Mouse (Mus musculus) cerebellum, adult (tissue): ENCODE results near the gene Phf21b.
"Not testable (repeated sequence)": the region's sequence is repeated elsewhere in the genome, so short reads cannot be mapped to it uniquely, and the experiment has no call there.

ENCODE experiments used
- ATAC-seq: cut with Nextera tagmentation; 2 replicates; pipeline ENCODE4 v1.9.2; 2017; ENCODE audit warnings: mild to moderate bottlenecking, moderate library complexity, mixed read lengths; ENCODE audit not compliant: insufficient number of reproducible peaks, low FRiP score, low TSS enrichment

Phf21b gene

DNA sequence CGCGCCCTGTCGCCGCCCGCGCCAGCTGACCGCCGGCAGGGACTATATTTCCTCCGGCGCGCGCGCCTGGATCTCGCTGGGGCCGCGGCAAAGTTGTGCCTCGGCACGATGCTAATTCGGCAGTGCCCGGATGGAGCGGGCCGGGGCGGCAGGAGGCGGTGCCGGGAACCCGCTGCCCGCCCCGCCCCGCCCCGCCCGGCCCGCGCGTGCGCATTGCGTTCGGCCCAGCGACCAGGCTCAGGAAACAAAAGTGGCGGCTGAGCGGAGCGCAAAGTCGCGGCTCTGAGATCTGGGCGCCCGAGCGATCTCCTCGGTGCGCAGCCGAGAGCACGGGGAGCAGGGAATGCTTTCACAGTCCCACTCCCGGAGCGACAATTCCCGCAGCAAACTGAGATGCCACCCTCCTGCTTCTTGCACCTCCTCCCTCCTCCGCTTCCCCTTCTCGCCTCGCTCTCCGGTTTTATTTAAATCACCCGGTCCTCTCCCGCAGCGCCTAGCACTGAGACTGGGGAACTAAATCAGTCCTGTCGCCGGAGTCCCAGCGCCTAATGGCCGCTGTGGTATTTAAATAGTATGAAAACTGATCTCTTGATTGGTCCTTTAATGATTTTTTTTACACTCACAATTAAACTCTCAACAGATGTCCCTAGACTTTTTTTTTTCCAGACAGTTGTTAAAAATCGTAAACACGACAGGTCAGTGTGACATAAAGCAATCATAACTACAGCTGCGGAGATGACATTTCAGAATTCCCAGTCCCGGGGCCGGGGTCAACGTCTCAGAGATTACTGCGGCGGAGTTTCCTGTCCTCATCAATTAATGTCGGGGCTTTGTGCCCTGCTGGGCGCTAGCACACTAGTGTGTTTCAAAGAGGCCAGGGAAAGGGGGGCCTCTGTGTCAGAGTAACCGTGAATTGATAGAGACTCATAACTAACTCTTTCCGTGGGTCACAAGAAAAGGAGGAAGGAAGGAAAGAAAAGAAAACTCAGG lies at the start of gene Phf21b:
Gene Phf21b, minus strand, starts transcription at position 44 of the 990 bp plus-strand sequence.
- ATAC-seq = peak; percentile 70

DNA sequence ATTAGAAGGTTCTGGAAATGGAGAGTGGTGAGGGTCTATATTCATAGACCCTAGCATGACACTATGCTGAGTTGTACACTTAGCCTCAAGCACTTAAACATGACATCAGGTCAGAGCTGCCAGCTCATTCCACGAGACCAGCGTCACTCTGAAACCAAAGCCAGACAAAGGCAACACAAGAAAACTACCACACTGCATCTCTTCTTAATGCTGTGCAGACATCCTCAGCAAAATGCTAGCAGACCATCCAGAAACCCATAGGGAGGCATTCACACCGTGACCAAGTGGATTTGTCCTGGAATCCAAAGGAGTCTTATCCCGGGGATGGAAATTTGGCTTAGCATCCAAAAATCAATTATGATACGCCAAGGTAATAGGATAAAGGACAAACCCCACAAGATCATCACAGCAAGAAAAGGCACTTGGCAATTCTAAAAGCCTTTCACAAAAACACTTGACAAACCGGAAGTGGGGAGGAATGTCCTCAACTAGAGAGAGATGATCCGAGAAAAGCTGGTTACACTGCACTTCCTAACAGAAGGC lies 48.1 kb upstream of the Phf21b start:
- no peak for ATAC-seq

DNA sequence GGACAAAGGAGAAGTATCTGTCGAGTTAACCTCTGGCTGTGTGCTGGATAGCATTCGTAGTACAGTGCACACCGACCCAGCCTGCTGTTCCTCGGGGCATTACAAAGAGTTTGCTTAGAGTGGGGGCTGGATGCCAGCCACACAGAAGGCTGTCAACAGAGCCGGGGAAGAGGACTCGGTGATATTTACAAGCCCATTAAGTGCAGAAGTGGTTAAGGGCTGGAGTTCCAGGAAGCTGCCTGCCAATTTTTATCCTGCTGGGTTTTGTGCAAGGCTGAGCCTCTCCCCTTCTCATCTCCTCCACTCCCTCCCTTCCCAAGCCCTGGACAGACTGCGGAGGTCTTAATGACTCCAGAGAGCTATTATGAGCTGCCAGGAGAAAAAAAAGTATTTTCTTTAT lies 42.2 kb upstream of the Phf21b start:
- no peak for ATAC-seq

DNA sequence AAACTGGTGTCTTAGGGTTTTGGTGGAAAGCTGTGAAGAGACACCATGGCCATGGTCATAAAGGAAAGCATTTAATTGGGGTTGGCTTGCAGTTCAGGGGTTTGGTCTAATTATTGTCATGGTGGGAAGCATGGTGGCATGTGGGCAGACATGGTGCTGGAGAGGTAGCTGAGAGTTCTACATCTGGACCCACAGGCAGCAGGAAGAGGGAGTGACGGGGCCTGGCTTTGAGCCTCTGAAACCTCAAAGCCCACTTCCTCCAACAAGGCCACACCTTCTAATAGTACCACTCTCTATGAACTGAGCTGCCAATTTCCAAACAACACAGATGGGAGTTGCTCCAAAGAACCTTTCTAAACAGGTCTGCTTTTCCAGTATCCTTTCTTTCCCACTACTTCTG lies 40.8 kb upstream of the Phf21b start:
- no peak for ATAC-seq

DNA sequence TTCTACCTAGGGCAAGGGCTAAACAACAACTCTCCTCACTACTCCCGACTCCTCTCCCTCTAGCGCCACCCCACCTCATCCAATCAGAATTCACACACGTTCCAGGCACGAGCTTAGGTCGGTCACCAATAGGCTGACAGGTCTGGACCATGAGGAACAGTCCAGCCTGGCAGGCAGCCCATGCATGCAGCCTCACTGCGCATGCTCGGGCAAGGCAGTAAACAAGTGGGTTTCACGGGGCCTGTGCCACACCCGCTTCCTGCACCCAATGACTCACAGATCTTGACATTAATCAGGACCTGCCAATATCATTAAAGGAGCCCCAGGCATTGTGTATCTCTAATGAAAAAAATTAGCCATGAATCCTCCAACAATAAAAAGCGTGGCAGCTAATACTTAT lies 40.4 kb upstream of the Phf21b start:
- not testable (repeated sequence) for ATAC-seq

DNA sequence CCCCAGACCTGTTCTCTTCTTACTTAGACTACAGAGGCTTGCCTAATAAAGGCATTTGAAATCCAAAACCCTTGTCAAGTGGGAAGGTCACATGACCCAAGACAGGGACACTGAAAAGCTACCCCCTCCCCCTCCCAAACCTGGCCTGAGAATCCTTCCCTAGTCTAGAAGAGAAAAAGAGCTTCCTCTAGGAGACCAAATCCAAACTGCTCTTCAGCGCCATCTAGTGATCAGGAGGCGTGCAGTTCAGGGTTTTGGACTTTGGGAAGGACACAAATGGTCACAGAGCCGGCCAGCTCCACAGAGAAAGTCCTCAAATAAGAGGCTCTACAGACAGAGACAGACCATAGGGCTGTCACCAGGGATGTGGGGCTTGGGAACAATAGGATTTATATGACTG lies 35.8 kb upstream of the Phf21b start:
- peak; percentile 40; the same call in 1 of the 2 replicates for ATAC-seq

DNA sequence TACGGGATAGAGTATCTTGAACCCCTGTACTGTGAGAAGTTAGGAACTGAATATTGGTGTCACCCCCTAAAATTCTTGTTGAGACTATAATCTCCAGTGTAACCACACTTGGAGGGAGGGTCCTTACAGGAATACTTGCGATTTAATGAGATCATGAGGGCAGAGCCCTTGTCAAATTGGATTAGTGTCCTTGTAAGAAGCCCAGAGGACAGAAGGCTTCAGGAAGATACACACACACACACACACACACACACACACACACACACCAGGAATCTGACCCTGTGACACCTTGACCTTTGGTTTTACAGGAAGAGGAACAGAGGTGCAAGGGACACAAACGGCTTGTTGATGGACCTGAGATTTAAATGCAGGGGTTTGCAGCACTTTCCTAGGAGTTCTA lies 35.4 kb upstream of the Phf21b start:
- ATAC-seq = no peak

DNA sequence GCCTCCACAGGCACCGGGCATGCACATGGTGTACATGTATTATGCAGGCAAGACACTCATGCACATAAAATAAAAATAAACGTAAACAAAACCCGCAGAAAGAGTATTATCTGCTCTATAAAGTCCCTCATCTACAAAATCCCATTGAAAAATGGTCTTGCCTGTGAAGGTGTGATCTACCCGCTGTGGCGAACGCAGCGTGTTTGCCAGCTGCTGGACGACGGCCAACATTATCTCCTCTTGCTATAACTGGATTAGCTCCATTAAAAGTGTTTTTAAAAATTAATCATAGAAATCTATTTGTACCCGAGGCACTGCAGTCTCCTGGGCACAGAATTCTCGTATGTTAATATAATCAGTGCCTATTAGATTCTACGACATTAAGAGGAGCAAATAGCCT lies 32.2 kb upstream of the Phf21b start:
- no peak for ATAC-seq

DNA sequence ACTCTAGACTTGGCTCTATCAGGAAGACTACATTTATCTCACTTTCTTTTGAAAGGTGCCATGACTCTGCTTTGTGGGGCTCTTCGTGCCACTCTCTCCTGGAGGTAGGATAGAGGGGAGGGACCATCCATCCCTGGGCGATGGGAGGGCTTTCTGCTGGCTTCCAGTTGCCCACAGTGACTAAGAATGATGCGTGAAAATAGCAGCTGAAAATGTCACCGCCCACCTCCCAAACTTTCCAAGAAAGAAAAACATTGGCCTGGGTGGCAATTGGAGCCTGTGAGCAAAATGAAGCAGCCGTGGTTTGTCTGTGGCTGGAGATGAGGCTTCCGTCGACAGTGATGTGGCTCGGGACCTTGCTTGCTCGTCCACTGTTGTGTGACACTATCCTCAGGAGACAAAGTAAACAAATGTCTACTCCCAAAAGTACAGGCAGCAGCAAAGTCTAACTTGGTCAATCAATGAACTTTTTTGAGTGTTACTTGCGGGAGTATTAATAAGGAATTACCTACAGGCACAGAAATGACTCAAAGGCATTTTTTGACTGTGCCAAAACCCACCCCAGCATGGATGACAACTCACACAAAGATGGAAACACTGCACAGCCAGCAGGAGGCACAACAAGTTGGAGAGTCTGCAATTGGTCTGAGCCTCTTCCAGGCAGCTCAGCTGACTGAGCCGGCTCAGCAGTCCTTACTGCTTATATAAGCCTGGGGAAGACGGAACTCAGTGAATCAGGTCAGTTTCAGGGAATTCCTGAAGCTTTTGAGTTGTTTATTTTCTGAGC lies 21.4 kb upstream of the Phf21b start:
- no peak for ATAC-seq

DNA sequence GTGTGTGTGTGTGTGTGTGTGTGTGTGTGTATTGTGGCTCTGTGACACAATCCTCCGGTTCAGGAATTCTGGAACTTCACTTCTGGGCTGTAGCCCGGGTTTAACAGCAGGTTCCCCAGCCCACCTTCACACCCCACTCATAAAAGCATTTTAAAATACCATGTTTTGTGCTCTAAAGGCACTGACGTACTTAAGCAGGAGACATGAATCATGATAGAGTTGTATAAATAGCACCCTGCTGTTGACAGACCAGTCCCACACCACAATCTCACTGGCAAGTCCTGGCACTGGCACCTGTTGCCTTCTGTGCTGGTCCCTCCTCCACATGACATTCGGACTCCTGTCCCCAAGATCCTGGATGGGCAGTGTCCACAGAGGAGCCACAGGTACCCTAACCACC lies 18.0 kb upstream of the Phf21b start:
- no peak for ATAC-seq

DNA sequence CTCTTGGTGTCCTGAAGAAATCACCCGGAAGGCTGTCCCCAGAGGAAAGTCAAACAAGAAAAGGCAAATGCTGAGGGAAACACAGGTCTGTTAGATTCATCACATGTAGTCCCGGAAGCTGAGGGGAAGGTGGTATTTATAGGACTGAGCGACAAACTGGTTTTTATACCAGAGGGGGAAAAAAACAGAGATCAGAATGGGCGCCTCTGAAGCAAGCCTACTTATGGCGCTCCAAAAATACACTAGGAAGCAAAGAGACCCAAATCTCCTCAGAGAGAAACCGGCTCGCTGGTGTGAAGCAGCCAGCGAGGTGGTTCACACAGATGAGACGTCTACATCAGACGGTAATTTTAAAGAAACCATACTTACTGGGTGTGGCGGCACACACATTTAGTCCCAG lies 17.2 kb upstream of the Phf21b start:
- ATAC-seq = no peak

DNA sequence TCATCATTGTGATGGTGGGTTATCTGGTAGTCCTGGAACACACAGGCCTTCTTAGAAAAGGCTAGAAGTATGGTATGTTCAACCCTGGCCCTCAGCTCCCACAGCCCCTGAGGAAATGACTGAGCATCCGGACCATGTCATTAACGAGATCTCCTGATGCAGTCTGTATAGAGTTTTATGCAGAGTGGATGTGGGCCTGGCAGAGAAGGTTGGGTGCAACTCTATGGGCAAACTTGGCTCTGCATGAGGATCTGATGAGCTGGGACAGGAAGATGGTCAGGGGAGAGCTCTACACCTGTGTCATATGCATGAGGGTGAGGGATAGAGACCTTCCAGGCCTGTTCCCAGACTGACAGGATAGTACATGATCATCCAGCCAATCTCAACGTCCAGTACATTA lies 16.0 kb upstream of the Phf21b start:
- ATAC-seq = no peak

DNA sequence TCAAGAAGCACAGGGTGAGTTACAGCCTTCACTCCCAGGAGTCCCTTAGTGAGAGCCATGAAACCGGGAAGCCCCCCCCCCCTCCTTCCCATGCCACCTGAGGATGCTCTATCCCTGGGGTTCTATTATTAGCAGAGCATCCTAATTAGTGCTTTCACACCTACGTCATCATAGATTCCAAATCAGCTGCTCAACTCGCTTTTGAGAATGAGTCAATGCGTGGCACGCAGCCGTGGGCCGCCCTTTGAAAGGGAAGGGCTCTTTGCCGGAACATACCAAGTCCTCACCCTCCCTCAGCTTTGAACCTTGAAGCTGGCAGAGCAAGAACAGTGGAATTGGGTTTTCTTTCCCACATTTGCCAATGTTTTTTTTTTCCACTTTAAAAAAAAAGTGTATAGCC lies 6.1 kb upstream of the Phf21b start:
- no peak for ATAC-seq

DNA sequence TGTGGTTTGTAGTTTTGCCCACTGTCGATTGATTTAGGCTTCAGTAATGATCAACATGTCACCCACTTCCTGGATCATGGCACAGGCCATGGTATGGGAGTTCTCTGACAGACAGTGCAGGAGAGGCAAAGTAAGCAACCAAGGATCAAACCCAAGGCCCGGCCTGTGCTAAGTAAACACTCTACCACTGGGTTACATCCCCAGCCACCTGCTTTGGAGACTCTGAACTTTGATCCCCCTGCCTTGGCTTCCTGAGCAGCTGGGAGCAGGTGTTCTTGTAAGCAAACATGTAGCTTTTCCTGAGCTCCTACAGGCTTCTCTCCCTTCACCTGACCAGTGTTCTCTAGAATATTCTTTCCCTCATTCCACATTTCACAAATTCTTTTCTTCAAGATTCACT lies 1.8 kb upstream of the Phf21b start:
- no peak for ATAC-seq

DNA sequence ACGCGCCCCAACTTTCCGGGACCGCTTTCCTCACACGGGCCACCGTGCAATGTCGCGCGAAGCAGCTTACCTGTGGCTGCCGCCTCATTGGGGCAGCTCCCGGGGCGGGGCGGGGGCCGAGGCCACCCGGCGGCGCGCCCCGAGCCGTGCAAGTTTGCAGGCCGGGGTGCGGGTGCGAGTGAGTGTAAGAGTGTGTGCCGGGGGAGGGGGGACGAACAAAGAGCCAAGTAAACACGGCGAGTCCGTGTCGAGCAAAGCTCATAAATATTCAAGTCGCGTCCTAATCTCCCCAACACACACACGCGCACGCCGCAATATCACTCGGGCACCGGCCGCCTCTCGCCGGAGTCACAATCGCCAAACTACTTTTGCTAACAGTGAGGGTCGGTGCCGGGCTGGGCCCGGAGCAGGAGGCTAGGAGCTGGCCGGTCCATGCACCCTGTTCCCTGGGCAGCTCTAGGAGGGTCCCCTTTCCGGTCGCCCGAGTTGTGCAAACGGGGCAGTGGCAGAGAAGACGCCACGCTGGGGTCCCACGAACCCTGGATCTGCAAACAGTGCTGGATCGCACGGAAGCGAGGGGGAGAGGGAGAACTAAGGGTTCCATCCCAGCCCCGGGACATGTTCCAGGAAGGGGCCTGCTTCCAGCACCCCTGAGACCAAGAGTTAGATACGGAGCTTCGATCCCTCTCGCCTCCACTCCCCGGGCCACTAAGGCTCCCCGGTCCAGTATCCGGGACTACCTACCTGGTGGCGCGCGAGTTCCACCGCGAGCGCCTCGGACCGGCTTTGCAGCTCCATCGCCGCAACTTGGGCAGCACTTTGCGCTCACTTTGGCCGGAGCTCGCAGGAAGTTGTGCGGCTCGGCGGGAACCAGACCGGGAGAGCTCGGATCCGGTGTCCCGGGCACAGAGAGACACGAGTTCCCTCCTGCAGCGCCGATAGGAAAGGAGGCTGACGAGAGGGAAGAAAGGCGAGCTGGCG lies 638 bp downstream of the Phf21b start:
- peak; percentile 27; the same call in 1 of the 2 replicates for ATAC-seq

DNA sequence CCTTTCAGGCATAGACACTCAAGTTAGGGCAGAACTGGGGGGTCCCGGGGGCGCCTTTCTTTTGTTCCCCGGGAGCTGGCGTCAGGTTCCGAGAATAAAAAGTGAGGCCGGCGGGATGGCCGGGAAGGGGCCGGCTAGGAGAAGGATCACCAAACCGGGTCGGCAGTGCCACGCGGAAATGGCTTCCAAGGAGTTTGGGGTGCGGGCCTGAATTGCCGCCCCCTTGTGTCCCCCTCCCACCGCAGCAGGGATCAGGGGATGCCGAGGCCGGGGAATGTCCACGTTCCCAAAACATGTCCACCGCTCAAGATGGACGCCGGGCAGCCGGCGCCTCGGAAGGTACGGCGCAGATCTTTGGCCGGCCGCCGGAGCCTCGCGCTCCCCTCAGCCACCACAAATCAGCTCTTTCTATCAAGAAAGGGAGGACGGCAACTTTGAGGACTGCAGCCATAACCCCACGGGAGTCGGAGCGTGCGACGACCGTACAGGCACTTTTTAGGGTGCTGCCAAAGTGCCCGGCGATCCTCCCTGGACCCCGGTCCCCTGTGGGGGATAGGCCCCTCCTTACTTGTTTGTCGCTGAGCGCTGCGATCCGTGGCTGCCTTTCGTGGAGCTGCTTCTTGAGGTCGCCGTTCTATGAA lies 1.6 kb downstream of the Phf21b start:
- ATAC-seq = no peak

DNA sequence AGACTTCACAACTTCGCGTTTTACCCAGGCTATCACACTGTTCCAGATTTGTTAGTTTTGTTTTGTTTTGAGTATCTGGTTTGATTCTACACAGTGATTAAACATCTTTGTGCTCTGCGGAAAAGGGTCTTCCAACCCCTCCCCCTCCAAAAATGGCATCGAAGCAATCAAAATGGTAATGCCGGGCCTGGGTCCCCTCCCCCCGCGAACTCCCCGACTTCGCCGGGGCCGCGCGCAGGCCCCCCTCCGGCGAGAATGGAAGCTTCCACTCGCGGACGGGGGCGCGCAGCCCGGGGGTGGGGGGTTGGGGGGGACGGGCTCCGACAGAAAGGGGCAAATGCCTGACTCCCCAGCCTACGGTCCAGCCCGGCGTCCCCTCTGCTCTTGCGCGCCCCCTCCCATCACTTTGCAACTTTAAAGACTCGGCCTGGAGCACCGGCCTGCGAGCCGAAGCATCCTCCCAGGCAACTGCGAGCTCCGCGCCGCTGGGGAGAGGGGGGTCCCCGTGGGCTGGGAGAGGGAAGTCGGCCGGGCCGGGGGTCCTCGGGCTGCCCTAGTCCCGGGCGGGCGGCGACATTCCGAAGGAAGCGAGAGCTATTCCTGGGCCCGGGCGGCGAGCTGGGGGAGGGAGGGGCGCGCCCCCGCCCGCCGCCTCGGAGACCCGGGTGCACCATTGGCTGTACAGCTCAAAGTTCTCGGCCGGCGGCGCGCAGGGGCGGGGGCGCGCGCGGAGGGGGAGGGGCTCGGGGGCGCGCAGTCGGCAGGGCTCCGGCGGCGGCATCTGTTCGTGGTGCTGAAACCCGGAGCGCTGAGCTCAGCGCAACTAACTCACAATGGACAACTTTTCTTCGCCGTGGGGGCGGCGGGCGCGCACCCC lies 2.4 kb downstream of the Phf21b start:
- peak; percentile 41 for ATAC-seq

DNA sequence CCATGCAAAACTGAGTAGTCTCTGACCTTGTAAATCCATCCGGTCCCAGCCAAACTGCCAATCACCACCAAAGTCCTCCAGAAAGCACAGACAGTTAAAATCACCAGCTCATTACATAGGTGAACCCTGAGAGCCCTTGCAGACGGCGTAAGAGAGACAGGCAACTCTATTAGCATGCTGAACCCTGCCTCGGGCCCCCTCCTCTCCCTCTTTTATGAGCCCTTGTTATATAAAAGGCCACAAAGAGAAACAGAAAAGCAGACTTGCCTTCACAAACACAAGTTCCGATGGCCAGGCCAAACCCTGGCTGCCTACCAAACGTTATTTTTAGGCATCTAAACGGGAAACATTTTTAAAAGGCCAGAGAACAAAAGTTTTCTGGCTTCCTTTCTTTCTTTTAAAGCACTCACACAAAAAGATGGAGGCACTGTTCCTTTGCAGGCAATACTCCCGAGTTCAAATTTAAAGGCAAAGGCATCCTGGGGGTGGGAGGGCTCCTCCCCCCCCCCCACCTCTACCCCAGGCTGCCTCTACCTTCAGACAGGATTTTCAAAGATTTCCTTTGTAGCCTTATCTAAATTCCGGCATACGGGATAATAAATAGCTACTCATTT lies 3.3 kb downstream of the Phf21b start:
- ATAC-seq = no peak
